Mouse (Mus musculus) embryonic fibroblast, embryonic 13.5 days (primary cell): ENCODE data around the gene Atg4d.

Source experiments
- CTCF ChIP-seq: IDR thresholded peaks from 2 replicates; pipeline ENCODE4 v1.5.1; 2011; ENCODE audit warnings: mild to moderate bottlenecking, control low read depth, low read length, moderate library complexity, borderline replicate concordance; ENCODE audit not compliant: insufficient read depth
- POLR2A ChIP-seq: IDR thresholded peaks from 2 replicates; pipeline ENCODE4 v1.6.1; 2011; ENCODE audit warnings: low read depth, mild to moderate bottlenecking, control low read depth, low read length, moderate library complexity

DNA sequence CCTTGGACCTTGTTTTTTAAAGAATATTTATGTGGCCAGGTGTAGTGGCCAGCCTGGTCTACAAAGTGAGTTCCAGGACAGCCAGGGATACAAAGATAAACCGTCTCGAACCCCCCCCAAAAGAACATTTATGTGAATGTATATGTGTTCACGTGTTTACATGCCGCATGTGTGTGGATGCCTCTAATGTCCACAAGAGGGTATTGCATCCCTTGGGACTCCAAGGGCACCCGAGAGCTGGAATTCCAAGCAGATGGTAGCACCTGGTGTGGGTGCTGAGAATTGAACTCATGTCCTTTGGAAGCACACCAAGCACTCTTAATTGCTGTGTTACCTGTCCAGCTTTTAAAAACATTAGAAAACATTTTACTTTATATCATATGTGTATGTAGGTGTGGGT lies 18.5 kb downstream of the Atg4d start:
- TF ChIP-seq CTCF (no peak), POLR2A (no peak)
